Mouse (Mus musculus) C2C12 (cell line): ENCODE results near the gene Tmem209.

Experiments
- CTCF ChIP-seq: IDR thresholded peaks from one replicate; pipeline ENCODE4 v1.5.1; 2011; ENCODE audit not compliant: control insufficient read depth, insufficient read depth, insufficient read length
- USF1 ChIP-seq: IDR thresholded peaks from one replicate; pipeline ENCODE4 v1.6.1; 2011; ENCODE audit warnings: low read depth, mild to moderate bottlenecking, control low read depth, moderate library complexity

- TF ChIP-seq CTCF (no peak), USF1 (no peak)
Observed at GRCm38 (mm10) chr6:30551644-30552580, 42.3 kb upstream of the Tmem209 start.
